Mouse (Mus musculus): ENCODE data around the gene Pbld1.

Pbld1 gene

DNA sequence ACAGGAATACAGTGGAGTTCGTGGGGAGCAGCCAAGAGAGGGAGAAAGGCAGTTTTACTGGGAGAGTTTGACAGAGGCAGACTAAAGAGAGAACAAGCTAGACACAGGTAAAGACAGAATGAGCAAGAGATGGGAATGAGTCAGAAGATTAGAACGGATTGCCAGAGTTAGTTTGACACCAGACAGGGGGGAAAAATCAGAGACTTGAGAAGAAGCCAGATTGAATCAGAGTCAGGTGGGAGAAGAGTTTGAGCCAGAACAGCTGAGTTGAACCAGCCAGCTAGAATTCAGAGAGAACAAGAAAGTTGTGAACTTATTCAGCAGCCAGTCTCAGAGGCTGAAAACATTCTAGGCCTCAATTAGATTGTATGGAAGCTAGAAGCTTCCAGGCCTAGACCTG is at the start of gene Pbld1:
Gene Pbld1, plus strand, starts transcription at position 301 of the 400 bp plus-strand sequence.
- no peak for DNase-seq (ENCODE audit: low spot score in 2 of 2)

DNA sequence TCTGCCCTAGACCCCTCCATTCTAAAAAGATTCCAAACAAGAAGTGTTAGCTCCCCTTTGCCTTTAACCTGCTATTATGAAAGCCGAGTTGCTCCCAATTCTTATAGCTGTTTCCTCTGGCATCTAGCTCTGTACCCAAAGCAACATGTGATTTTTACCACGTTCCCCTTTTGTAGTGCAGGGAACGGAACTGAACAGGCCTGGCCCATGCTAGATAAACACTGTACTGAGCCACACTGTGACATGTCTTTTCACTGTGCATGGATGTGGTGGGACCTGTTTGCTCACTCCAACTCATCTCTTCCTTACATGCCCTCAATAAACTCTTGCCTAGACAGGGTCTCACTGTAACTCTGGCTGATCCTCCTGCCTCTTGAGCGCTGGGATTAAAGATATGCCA is 49.7 kb upstream of the Pbld1 start:
- DNase-seq (ENCODE audit: low spot score in 2 of 2), result no peak

DNA sequence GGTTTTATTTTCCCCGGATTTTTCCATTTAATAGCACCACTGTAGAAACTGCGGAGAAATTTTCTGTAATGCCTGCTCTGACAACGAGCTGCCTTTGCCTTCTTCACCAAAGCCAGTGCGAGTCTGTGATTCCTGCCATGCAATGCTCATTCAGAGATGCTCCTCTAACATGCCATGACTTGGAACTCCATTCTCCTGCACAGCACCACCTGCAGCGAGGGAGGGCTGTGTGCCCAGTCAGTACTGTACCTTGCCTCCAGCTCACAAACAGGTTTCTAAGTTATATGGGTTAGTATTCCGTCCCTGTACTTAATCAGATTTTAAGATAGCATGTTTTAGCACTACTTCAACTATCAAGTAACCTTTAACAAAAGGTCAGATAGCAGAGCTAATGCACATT is 48.4 kb upstream of the Pbld1 start:
- DNase-seq (ENCODE audit: low spot score in 2 of 2), result no peak

DNA sequence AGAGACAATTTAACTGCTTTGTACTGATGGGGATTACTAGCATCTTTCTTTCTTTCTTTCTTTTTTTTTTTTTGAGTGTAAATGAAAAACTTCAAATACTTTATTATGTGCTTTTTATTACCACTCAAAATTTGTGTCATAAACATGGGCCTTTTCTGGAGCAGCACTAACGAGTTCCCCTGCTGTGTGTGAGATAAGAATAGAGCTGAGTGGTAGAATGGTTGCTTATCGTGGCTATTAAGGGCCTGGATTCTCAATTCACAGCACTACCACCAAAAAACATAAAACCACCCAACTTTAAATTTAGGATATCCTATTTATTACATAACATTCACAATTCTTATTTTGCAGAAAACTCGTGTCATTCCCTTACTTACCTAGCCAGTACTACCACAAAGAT is 46.5 kb upstream of the Pbld1 start:
- DNase-seq (ENCODE audit: low spot score in 2 of 2), result no peak

DNA sequence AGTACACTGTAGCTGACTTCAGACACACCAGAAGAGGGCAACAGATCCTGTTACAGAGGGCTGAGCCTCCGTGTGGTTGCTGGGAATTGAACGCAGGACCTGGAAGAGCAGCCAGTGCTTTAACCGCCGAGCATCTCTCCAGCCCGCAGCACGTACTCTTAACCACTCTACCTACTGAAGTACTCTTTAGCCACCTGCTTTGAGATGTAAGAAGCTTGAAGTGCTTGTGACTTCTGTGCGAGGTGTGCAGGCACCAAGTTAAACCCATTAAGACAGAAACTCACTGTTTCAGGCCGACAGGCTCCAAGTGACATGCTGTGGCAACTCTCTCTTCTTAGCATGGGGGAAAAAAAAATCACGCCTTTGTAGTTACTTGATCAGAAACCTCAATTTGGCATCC is 45.8 kb upstream of the Pbld1 start:
- no peak for DNase-seq (ENCODE audit: low spot score in 2 of 2)

DNA sequence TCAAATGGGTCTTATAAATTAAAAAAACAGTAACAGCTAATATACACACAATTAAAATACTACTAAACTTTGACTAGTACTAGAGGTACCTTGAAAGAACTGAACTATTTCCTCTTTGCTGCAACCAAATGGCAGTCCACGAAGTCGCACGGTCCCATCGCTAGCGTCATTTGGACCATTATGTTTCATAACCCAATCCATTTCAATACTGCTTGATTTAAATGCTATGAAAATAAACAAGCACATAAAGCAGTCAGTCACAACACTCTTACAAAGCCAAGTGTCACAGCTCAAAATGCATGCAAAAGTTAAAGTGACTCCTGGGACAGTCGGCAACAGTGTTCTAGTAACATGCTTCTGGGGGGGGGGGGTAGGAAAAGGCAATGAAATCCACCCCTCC is 40.7 kb upstream of the Pbld1 start:
- DNase-seq (ENCODE audit: low spot score in 2 of 2), result no peak

DNA sequence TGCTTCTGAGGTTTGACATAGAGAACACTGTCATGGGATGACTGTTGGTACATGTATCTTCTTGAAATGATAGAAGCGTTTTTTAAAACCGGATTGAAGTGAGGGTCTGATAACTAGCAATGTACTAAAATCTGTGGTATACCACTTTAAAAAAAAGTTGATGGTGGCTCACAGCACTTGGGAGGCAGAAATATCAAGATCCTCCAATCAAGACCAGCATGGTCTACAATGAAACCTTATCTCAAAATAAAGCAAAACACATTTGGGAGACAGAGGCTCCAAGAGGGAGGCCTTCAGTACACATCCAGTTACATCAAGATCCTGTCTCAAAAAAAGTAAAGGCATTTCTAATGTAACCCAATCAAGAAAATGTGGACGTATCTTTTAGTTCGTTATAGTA is 38.3 kb upstream of the Pbld1 start:
- no peak for DNase-seq (ENCODE audit: low spot score in 2 of 2)

- DNase-seq (ENCODE audit: low spot score in 2 of 2), result no peak
Observed at GRCm38 (mm10) chr10:63022541-63023120, 37.3 kb upstream of the Pbld1 start.

DNA sequence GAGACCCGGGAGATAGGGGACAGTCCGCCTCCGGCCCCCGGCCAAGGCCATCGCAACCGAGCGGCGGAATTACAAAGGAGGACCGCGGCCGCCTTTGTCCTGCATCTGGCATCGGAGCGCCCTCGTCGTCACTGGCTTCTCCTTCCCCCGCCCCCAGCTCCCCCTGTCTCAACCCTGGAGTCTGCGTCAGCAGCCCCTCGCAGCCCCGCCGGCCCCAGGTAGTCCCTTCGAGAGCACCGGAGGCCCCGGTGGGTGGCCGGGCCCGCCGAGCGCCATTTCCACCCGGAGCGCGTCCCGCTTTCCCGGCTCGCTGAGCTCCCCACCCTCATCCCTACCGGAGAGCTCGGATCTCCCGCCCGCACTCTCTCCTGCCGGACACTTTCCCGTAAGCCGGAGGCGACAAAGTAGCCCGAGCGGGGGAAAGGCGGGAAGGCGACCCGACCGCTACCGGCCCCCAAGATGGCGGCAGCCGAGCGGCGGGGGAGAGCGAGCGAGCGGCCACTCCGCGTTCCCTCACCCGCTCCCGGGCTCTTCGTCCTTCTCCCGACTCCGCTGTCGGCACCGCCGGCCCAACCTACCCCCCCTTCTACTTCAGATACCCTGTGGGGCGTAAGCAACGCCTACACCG is 36.7 kb upstream of the Pbld1 start:
- peak; percentile 61 to 66 for DNase-seq (ENCODE audit: low spot score in 2 of 2)

GRCm38 (mm10) chr10:63023749-63024579 is 36.0 kb upstream of the Pbld1 start, which contains the start of the genes Hnrnph3 and Pbld2:
Gene Hnrnph3, minus strand, starts transcription at chr10:63024217.
Gene Pbld2, plus strand, starts transcription at chr10:63024315.
- DNase-seq (ENCODE audit: low spot score in 2 of 2), result peak; percentile 99

GRCm38 (mm10) chr10:63024580-63024910 is 35.4 kb upstream of the Pbld1 start:
- no peak for DNase-seq (ENCODE audit: low spot score in 2 of 2)

- DNase-seq (ENCODE audit: low spot score in 2 of 2), result no peak
Observed at GRCm38 (mm10) chr10:63025016-63025415, 34.9 kb upstream of the Pbld1 start.

DNA sequence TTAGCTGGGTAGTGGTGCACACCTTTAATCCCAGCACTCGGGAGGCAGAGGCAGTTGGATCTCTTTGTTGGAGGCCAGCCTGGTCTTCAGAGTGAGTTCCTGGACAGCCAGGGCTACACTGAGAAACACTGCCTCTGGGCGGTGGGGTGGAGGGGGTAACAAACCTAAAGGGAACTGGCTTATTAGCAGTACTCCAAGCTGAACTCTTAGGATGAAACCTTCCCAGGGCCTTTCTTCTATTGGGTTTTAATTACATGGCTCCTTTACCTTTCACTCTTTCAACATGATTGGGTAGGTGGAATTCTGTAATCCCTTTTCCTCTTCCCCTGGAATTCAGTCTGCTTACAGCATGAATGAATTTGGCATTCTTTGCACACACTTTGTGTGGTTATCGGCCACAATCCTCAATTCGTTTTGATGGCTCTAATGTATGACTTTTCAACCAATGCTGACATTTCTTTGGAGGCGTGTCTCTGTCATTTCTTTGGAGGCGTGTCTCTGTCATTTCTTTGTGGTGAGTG is 34.4 kb upstream of the Pbld1 start:
- no peak for DNase-seq (ENCODE audit: low spot score in 2 of 2)

DNA sequence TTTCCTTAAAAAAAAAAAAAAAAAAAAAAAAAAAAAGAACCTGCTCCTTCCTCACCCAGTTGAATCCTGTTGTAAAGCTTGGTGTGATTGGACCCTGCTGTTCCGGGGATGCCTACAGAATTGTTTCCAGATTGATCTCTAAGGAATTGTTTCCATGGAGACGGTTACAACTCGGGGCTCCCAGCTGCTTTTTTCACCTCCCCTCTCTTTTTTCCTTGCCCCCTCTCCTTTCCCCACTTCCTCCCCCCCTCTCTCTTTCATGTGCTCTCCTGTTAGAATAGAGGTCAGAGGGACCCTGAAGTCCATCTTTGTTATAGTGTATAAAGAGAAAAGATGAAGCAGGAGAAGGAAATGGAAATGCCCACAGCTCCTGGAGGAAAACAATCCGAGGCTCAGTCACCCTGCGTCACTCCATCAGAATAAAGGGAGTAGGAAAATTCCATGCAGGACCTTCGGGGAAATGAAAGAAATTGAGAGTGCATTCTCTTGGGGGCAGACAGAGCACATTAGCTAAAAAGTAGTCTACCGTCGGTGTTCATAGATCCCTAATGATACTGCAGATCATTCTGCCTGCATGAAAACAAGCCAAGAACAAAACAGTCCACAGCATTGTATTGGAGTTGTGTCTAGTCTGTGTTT is 33.7 kb upstream of the Pbld1 start:
- no peak for DNase-seq (ENCODE audit: low spot score in 2 of 2)

GRCm38 (mm10) chr10:63026795-63027160 is 33.2 kb upstream of the Pbld1 start:
- DNase-seq (ENCODE audit: low spot score in 2 of 2), result no peak

DNA sequence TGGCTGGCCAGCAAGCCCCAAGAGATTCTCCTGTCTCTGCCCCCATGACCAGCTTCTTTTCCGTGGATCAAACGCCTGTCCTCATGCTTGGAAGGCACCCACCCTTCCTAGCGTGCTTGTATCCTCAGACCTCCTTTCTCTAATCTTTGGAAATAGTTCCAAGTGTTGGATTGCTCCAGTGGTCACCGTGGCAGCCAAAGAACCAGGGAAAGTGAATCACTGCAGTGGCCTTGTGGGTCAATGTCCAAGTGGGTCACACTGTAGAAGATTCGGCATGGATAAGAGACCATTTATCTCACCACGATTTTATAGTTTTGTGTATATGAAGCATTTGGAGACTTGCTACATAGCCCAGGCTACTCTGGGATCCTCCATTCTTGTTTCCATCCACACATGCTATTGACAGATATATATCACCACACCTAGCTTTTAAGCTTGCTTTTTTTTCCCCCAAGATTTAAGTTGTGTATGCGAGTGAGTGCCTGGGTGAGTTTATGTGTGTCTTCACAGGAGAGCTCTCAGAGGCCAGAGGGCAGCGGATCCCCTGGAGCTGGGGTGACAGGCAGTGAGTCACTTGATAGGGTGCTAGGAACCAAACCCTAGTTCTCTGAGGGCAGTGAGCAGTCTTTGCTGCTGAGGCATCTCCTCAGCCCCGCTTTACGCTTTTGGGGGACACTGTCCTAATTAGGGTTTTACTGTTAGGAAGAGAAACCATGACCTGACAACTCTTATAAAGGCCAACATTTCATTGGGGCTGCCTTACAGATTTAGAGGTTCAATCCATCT is 32.4 kb upstream of the Pbld1 start:
- DNase-seq (ENCODE audit: low spot score in 2 of 2), result no peak

- DNase-seq (ENCODE audit: low spot score in 2 of 2), result no peak
Observed at GRCm38 (mm10) chr10:63028396-63028795, 31.6 kb upstream of the Pbld1 start.

GRCm38 (mm10) chr10:63032267-63032666 is 27.7 kb upstream of the Pbld1 start:
- DNase-seq (ENCODE audit: low spot score in 2 of 2), result no peak

DNA sequence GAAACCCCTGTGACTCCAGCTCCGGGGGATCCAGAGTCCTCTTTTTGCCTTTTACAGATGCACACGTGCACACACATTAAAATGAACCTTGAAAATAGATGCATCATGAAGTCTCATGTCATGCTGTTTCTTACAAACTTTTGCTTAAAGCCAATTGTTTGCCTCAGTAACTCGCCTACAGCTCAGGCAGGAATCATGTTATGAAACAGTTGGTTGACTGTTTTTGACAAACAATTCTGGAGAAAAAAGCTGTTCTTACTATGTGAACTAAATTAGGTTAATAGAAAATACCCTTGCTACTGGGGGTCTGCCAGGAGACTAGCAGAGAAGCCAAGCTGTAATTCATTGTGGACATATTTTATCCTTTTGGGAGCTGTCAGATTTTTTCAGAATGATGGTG is 27.0 kb upstream of the Pbld1 start:
- no peak for DNase-seq (ENCODE audit: low spot score in 2 of 2)

DNA sequence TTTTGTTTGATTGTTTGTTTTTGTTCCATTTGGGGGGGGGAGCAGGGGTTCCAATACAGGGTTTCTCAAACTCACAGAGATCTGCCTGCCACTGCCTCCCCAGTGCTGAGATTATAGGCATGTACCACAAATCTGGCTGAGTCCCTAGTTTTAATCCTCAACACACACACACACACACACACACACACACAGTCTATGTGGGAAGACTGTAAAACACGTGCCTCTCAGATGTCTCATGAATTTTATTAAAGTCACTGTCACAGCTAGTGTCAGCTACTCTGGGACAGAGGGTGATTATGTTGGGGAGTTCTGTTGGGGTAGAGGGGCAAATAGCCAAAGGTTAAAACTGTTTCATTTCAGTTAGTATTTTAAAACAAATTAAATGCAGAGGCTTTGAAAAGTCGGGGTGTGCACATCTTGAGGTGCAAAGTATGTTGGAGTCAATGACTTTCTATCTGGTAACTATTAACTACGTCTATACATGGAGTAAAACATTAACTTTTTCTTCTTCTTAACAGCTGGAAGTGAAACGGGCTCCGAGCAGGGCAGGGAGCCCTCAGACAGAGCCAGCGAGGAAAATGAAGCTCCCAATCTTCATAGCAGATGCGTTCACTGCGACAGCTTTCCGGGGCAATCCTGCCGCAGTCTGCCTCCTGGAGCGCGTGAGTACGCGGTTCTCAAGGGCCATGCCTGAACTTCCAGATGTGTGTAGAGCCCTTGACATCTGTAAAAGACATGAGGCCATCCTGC is 21.2 kb upstream of the Pbld1 start:
- no peak for DNase-seq (ENCODE audit: low spot score in 2 of 2)
